In the genomic region with DNA sequence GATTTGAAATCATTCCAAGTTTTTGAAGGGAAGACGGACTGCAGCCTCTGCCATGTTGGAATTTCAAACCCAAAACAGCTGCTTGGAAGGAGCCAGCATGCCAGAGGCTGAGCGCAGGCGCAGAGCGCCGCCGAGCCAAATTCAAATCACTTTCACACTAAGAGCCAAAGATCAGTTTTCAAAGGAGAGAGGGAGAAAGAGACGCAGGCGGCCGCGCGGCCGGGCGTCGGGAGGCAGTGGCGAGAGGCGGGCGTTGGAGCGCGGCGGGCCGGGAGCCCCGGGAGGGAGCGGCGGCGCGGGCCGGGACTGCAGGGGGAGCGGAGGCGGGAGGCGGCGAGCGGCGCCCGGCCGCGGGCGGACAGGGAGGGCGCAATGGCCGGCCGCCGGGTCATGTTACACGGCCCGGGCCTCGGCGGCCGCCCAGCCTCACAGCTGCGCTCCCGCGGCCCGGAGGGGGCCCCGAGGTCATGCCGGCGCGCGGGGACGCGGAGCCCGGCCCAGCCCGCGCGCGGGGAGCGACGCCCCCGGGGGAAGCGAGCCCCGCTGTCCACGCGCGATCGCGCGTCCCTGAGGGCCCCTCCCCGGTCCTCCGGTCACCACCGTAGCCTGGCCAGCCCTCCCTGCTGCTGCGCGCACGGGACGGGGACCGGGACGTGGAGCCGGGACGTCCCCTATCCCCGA, we compare ENCODE assay signal across 8 mouse cellular contexts. TPM values are rescaled to one million over a fixed set of nuclear protein-coding genes. Genes with fewer than 3 reads are reported as not detected.
DNase-seq lines count a peak whose midpoint lies in the region; ATAC-seq lines count a peak whose summit lies in the region.

A gene (minus strand): TSS at position 102 of the 681 bp plus-strand sequence.

- H3K27me3 ChIP-seq in erythroblast, embryonic 14.5 days (ENCODE audit: control insufficient read depth): peaks cover 34% of the 10 kb centered on the region
- H3K27me3 ChIP-seq in embryonic facial prominence, embryonic 14.5 days (replicated peaks; ENCODE audit: control insufficient read depth, insufficient read depth, low read length): no peaks in the 10 kb centered on the region
- H3K27me3 ChIP-seq in limb, embryonic 12.5 days: 0 out of 2 replicates have a peak, but pooled peaks cover 3% of the 10 kb centered on the region
- no peaks in the 10 kb centered on the region for H3K27me3 ChIP-seq in midbrain, embryonic 15.5 days (replicated peaks)
- H3K27me3 ChIP-seq in stomach, embryonic 16.5 days (ENCODE audit: control insufficient read depth, insufficient read depth, low read length): no peaks in the 10 kb centered on the region

- no peak for ATAC-seq in erythroblast, adult 5-6 weeks (replicated peaks; ENCODE audit: low FRiP score, poor library complexity, severe bottlenecking)
- peak; percentile 86 for ATAC-seq in embryonic facial prominence, embryonic 14.5 days (ENCODE audit: low read depth)
- ATAC-seq in limb, embryonic 12.5 days (ENCODE audit: insufficient number of reproducible peaks, insufficient read depth, low FRiP score, low TSS enrichment, low read depth): peak; percentile 85
- peak; percentile 87 for ATAC-seq in midbrain, embryonic 15.5 days (replicated peaks)
- peak; percentile 90 for ATAC-seq in stomach, embryonic 16.5 days (ENCODE audit: insufficient read depth, low FRiP score)

- no peaks in the 10 kb centered on the region for H3K4me1 ChIP-seq in erythroblast, embryonic 14.5 days (ENCODE audit: control insufficient read depth)
- 0 out of 2 replicates have a peak, but pooled peaks cover 4% of the 10 kb centered on the region for H3K4me1 ChIP-seq in embryonic facial prominence, embryonic 14.5 days (ENCODE audit: control insufficient read depth, insufficient read depth, low read length)
- peaks cover 17% of the 10 kb centered on the region for H3K4me1 ChIP-seq in limb, embryonic 12.5 days (replicated peaks)
- peaks cover 22% of the 10 kb centered on the region for H3K4me1 ChIP-seq in midbrain, embryonic 15.5 days
- H3K4me1 ChIP-seq in stomach, embryonic 16.5 days (ENCODE audit: control insufficient read depth, insufficient read depth, low read length): no peaks in the 10 kb centered on the region

- H3K9ac ChIP-seq in embryonic facial prominence, embryonic 14.5 days (ENCODE audit: low read depth, low read length): peak within 1 kb of the TSS; percentile 93
- H3K9ac ChIP-seq in limb, embryonic 12.5 days (replicated peaks): peak within 1 kb of the TSS; percentile 94
- H3K9ac ChIP-seq in midbrain, embryonic 15.5 days: peak within 1 kb of the TSS; percentile 86
- peak within 1 kb of the TSS; percentile 87 for H3K9ac ChIP-seq in stomach, embryonic 16.5 days (ENCODE audit: low read length)

- H3K36me3 ChIP-seq in erythroblast, embryonic 14.5 days (ENCODE audit: control insufficient read depth): no peaks in the 10 kb centered on the region
- no peaks in the 10 kb centered on the region for H3K36me3 ChIP-seq in embryonic facial prominence, embryonic 14.5 days (ENCODE audit: control insufficient read depth, insufficient read depth, low read length)
- no peaks in the 10 kb centered on the region for H3K36me3 ChIP-seq in limb, embryonic 12.5 days
- H3K36me3 ChIP-seq in midbrain, embryonic 15.5 days (replicated peaks): no peaks in the 10 kb centered on the region
- no peaks in the 10 kb centered on the region for H3K36me3 ChIP-seq in stomach, embryonic 16.5 days (ENCODE audit: control insufficient read depth, insufficient read depth, low read length)

- no peaks in the 10 kb centered on the region for H3K9me3 ChIP-seq in erythroblast, embryonic 14.5 days (ENCODE audit: control insufficient read depth, low read length)
- no peaks in the 10 kb centered on the region for H3K9me3 ChIP-seq in embryonic facial prominence, embryonic 14.5 days (ENCODE audit: control insufficient read depth, low read length)
- H3K9me3 ChIP-seq in limb, embryonic 12.5 days: no peaks in the 10 kb centered on the region
- H3K9me3 ChIP-seq in midbrain, embryonic 15.5 days: no peaks in the 10 kb centered on the region
- H3K9me3 ChIP-seq in stomach, embryonic 16.5 days (replicated peaks; ENCODE audit: control insufficient read depth, low read length): no peaks in the 10 kb centered on the region

- H3K4me3 ChIP-seq in erythroblast, embryonic 14.5 days (replicated peaks): peak within 1 kb of the TSS; percentile 54
- peak within 1 kb of the TSS; percentile 75 for H3K4me3 ChIP-seq in embryonic facial prominence, embryonic 14.5 days (ENCODE audit: low read depth, low read length)
- peak within 1 kb of the TSS; percentile 79 for H3K4me3 ChIP-seq in limb, embryonic 12.5 days (replicated peaks)
- H3K4me3 ChIP-seq in midbrain, embryonic 15.5 days: peak within 1 kb of the TSS; percentile 78
- peak within 1 kb of the TSS; percentile 51 for H3K4me3 ChIP-seq in stomach, embryonic 16.5 days (replicated peaks; ENCODE audit: low read length)

- WGBS in embryonic facial prominence, embryonic 14.5 days: 0% methylated on average over 13 of the region's 85 CpGs
- WGBS in limb, embryonic 12.5 days: under 1% methylated on average over 70 of the region's 85 CpGs
- WGBS in midbrain, embryonic 15.5 days: under 1% methylated on average over 63 of the region's 85 CpGs
- WGBS in stomach, embryonic 16.5 days: 0% methylated on average over 56 of the region's 85 CpGs

- peak within 1 kb of the TSS; percentile 92 for H3K4me2 ChIP-seq in embryonic facial prominence, embryonic 14.5 days (ENCODE audit: low read depth, low read length)
- H3K4me2 ChIP-seq in limb, embryonic 12.5 days: peak within 1 kb of the TSS; percentile 80
- peak within 1 kb of the TSS; percentile 93 for H3K4me2 ChIP-seq in midbrain, embryonic 15.5 days
- peak within 1 kb of the TSS; percentile 86 for H3K4me2 ChIP-seq in stomach, embryonic 16.5 days (ENCODE audit: low read depth, low read length)

- DNase-seq in embryonic facial prominence, embryonic 14.5 days (ENCODE audit: low spot score): peak; percentile 94
- DNase-seq in heart, adult 8-10 months (ENCODE audit: low spot score): peak; percentile 73
- DNase-seq in kidney, adult 8-10 months: peak; percentile 90 to 91

- peak within 1 kb of the TSS; percentile 97 for H3K27ac ChIP-seq in embryonic facial prominence, embryonic 14.5 days (replicated peaks; ENCODE audit: low read depth, low read length)
- peak within 1 kb of the TSS; percentile 98 for H3K27ac ChIP-seq in limb, embryonic 12.5 days
- peak within 1 kb of the TSS; percentile 96 for H3K27ac ChIP-seq in midbrain, embryonic 15.5 days
- peak within 1 kb of the TSS; percentile 89 for H3K27ac ChIP-seq in stomach, embryonic 16.5 days (ENCODE audit: low read length)

RNA-seq across cellular contexts. Expression of the gene that starts here (rescaled TPM):
- not detected in 2 replicates for polyA plus RNA-seq in erythroblast, embryonic 14.5 days (2012)
- not detected in 2 replicates for total RNA-seq in erythroblast, adult 5-6 weeks (2015; ENCODE audit: low replicate concordance)
- not detected in 2 replicates for total RNA-seq in erythroblast, adult 5-6 weeks (2017; ENCODE audit: low replicate concordance)
- polyA plus RNA-seq in embryonic facial prominence, embryonic 14.5 days (2014; fragmentation: Nextera tagmentation; extraction: Ambion mirVana): 6.0 and 7.2 TPM in 2 replicates
- total RNA-seq in heart, adult 8-10 months (2022): 10 to 100 TPM; 10.5 to 17.1 (median 14.3) TPM
- polyA plus RNA-seq in limb, embryonic 12.5 days (2016; fragmentation: Nextera tagmentation; extraction: Ambion mirVana): 4.2 and 6.8 TPM in 2 replicates
- 20.1 and 23.4 TPM in 2 replicates for polyA plus RNA-seq in midbrain, embryonic 15.5 days (2015; fragmentation: Nextera tagmentation; extraction: Ambion mirVana)
- 3.0 and 3.7 TPM in 2 replicates for polyA plus RNA-seq in stomach, embryonic 16.5 days (2015; fragmentation: Nextera tagmentation; extraction: Ambion mirVana)

Comparison
In these comparisons a context has a peak if more than half of its experiments do, and no peak if none do; other contexts are left out.
1. RNA of the gene that starts here (total RNA-seq): 10.5 to 17.1 TPM in heart, adult 8-10 months; not detected in erythroblast, adult 5-6 weeks; every median in the first group is over 10 times any median in the second.
2. Peak in every context shown above with its lines, with median percentiles within 50 percentile points of each other: H3K4me3 ChIP-seq, DNase-seq, H3K27ac ChIP-seq, H3K4me2 ChIP-seq and H3K9ac ChIP-seq.